Mouse (Mus musculus): ENCODE measurements around the gene Slc9a9. TPM values are rescaled to one million over a fixed set of nuclear protein-coding genes. Genes with fewer than 3 reads are reported as not detected.
A peak's percentile ranks its signal among the peaks of the same experiment; 100 is the strongest.

Gene Slc9a9
- polyA plus RNA-seq, 1 experiment from 2014 or later: 5.1 TPM

GRCm38 (mm10) chr9:94687203-94687859, 17.6 kb downstream of the Slc9a9 start:
- H3K4me1 ChIP-seq (replicated peaks): peaks cover 7% of the 10 kb centered on the region; the same call in 1 of the 2 replicates
- no peaks in the 10 kb centered on the region for H3K27me3 ChIP-seq
- H3K36me3 ChIP-seq: no peaks in the 10 kb centered on the region
- 91% methylated on average over 1 of the region's 1 CpGs for WGBS
- H3K27ac ChIP-seq (replicated peaks): no peak overlapping the region
- H3K4me2 ChIP-seq: no peak overlapping the region
- H3K4me3 ChIP-seq: no peak overlapping the region
- H3K9me3 ChIP-seq: no peaks in the 10 kb centered on the region
- no peak overlapping the region for H3K9ac ChIP-seq
- ATAC-seq (ENCODE audit: low FRiP score, low read depth): no peak

GRCm38 (mm10) chr9:94691311-94692087, 21.8 kb downstream of the Slc9a9 start:
- WGBS: 63% methylated on average over 10 of the region's 10 CpGs

GRCm38 (mm10) chr9:94692122-94692521, 22.4 kb downstream of the Slc9a9 start:
- ATAC-seq (ENCODE audit: low FRiP score, low read depth): no peak
- no peaks in the 10 kb centered on the region for H3K36me3 ChIP-seq
- H3K4me3 ChIP-seq: no peak overlapping the region
- H3K9ac ChIP-seq: no peak overlapping the region
- H3K4me1 ChIP-seq (replicated peaks): 0 out of 2 replicates have a peak, but pooled peaks cover 8% of the 10 kb centered on the region
- no peaks in the 10 kb centered on the region for H3K9me3 ChIP-seq
- H3K27ac ChIP-seq (replicated peaks): no peak overlapping the region
- WGBS: 39% methylated on average over 7 of the region's 7 CpGs
- no peak overlapping the region for H3K4me2 ChIP-seq
- H3K27me3 ChIP-seq: no peaks in the 10 kb centered on the region

More at GRCm38 (mm10) chr9:94691311-94692087, 21.8 kb downstream of the Slc9a9 start:
- H3K4me2 ChIP-seq: no peak overlapping the region
- ATAC-seq (ENCODE audit: low FRiP score, low read depth): no peak
- H3K4me1 ChIP-seq (replicated peaks): peaks cover 8% of the 10 kb centered on the region; the same call in 1 of the 2 replicates
- no peak overlapping the region for H3K27ac ChIP-seq (replicated peaks)
- H3K9ac ChIP-seq: no peak overlapping the region
- H3K27me3 ChIP-seq: no peaks in the 10 kb centered on the region
- H3K4me3 ChIP-seq: no peak overlapping the region
- H3K36me3 ChIP-seq: no peaks in the 10 kb centered on the region
- no peaks in the 10 kb centered on the region for H3K9me3 ChIP-seq

- no peak overlapping the region for H3K4me3 ChIP-seq
- 89% methylated on average over 4 of the region's 4 CpGs for WGBS
- no peaks in the 10 kb centered on the region for H3K36me3 ChIP-seq
- H3K4me2 ChIP-seq: no peak overlapping the region
- no peak for ATAC-seq (ENCODE audit: low FRiP score, low read depth)
- H3K9me3 ChIP-seq: no peaks in the 10 kb centered on the region
- no peak overlapping the region for H3K9ac ChIP-seq
- no peak overlapping the region for H3K27ac ChIP-seq (replicated peaks)
- H3K27me3 ChIP-seq: no peaks in the 10 kb centered on the region
- H3K4me1 ChIP-seq (replicated peaks): 0 out of 2 replicates have a peak, but pooled peaks cover 8% of the 10 kb centered on the region
These were observed 24.5 kb downstream of the Slc9a9 start for GRCm38 (mm10) chr9:94694243-94694642.

- H3K9me3 ChIP-seq: no peaks in the 10 kb centered on the region
- H3K4me1 ChIP-seq (replicated peaks): 0 out of 2 replicates have a peak, but pooled peaks cover 8% of the 10 kb centered on the region
- ATAC-seq (ENCODE audit: low FRiP score, low read depth): no peak
- H3K36me3 ChIP-seq: no peaks in the 10 kb centered on the region
- no peak overlapping the region for H3K27ac ChIP-seq (replicated peaks)
- 74% methylated on average over 3 of the region's 3 CpGs for WGBS
- H3K27me3 ChIP-seq: no peaks in the 10 kb centered on the region
- no peak overlapping the region for H3K9ac ChIP-seq
- H3K4me3 ChIP-seq: no peak overlapping the region
- no peak overlapping the region for H3K4me2 ChIP-seq
These were observed 25.3 kb downstream of the Slc9a9 start for GRCm38 (mm10) chr9:94694983-94695382.

GRCm38 (mm10) chr9:94696539-94697079, 26.9 kb downstream of the Slc9a9 start:
- WGBS: 71% methylated on average over 9 of the region's 9 CpGs
- Histone ChIP-seq H3K4me3 (no peak overlapping the region), H3K9me3 (no peaks in the 10 kb centered on the region), H3K4me2 (no peak overlapping the region), H3K9ac (no peak overlapping the region), H3K27ac (replicated peaks) (no peak overlapping the region), H3K4me1 (replicated peaks) (0 out of 2 replicates have a peak, but pooled peaks cover 7% of the 10 kb centered on the region), H3K27me3 (no peaks in the 10 kb centered on the region), H3K36me3 (no peaks in the 10 kb centered on the region)
- ATAC-seq (ENCODE audit: low FRiP score, low read depth): peak; percentile 28; the same call in 1 of the 2 replicates

GRCm38 (mm10) chr9:94698175-94698574, 28.5 kb downstream of the Slc9a9 start:
- WGBS: 85% methylated on average over 2 of the region's 2 CpGs
- Histone ChIP-seq H3K27me3 (no peaks in the 10 kb centered on the region), H3K4me3 (no peak overlapping the region), H3K27ac (replicated peaks) (no peak overlapping the region), H3K9ac (no peak overlapping the region), H3K36me3 (no peaks in the 10 kb centered on the region), H3K4me2 (no peak overlapping the region), H3K9me3 (no peaks in the 10 kb centered on the region), H3K4me1 (replicated peaks) (no peaks in the 10 kb centered on the region)
- no peak for ATAC-seq (ENCODE audit: low FRiP score, low read depth)

- Histone ChIP-seq H3K4me1 (replicated peaks) (no peaks in the 10 kb centered on the region), H3K4me2 (no peak overlapping the region), H3K27me3 (no peaks in the 10 kb centered on the region), H3K36me3 (no peaks in the 10 kb centered on the region), H3K9me3 (no peaks in the 10 kb centered on the region), H3K9ac (no peak overlapping the region), H3K27ac (replicated peaks) (no peak overlapping the region), H3K4me3 (no peak overlapping the region)
- ATAC-seq (ENCODE audit: low FRiP score, low read depth): peak; percentile 47; the same call in 1 of the 2 replicates
- WGBS: 70% methylated on average over 1 of the region's 1 CpGs
These were observed 30.8 kb downstream of the Slc9a9 start for GRCm38 (mm10) chr9:94700549-94700948.

GRCm38 (mm10) chr9:94701193-94701869, 31.6 kb downstream of the Slc9a9 start:
- Histone ChIP-seq H3K4me1 (replicated peaks) (no peaks in the 10 kb centered on the region), H3K27me3 (no peaks in the 10 kb centered on the region), H3K9ac (no peak overlapping the region), H3K27ac (replicated peaks) (no peak overlapping the region), H3K4me2 (no peak overlapping the region), H3K36me3 (no peaks in the 10 kb centered on the region), H3K4me3 (no peak overlapping the region), H3K9me3 (no peaks in the 10 kb centered on the region)
- 45% methylated on average over 6 of the region's 6 CpGs for WGBS
- no peak for ATAC-seq (ENCODE audit: low FRiP score, low read depth)

GRCm38 (mm10) chr9:94701965-94702634, 32.4 kb downstream of the Slc9a9 start:
- peak; percentile 40; the same call in 1 of the 2 replicates for ATAC-seq (ENCODE audit: low FRiP score, low read depth)
- H3K36me3 ChIP-seq: no peaks in the 10 kb centered on the region
- H3K4me1 ChIP-seq (replicated peaks): no peaks in the 10 kb centered on the region
- 58% methylated on average over 10 of the region's 10 CpGs for WGBS
- no peaks in the 10 kb centered on the region for H3K27me3 ChIP-seq
- no peak overlapping the region for H3K27ac ChIP-seq (replicated peaks)
- no peak overlapping the region for H3K4me3 ChIP-seq
- H3K9me3 ChIP-seq: no peaks in the 10 kb centered on the region
- H3K9ac ChIP-seq: no peak overlapping the region
- H3K4me2 ChIP-seq: no peak overlapping the region

- H3K4me3 ChIP-seq: no peak overlapping the region
- no peaks in the 10 kb centered on the region for H3K27me3 ChIP-seq
- 73% methylated on average over 9 of the region's 9 CpGs for WGBS
- H3K4me2 ChIP-seq: no peak overlapping the region
- no peak overlapping the region for H3K27ac ChIP-seq (replicated peaks)
- H3K36me3 ChIP-seq: no peaks in the 10 kb centered on the region
- no peak overlapping the region for H3K9ac ChIP-seq
- peak; percentile 40; the same call in 1 of the 2 replicates for ATAC-seq (ENCODE audit: low FRiP score, low read depth)
- no peaks in the 10 kb centered on the region for H3K9me3 ChIP-seq
- H3K4me1 ChIP-seq (replicated peaks): no peaks in the 10 kb centered on the region
These were observed 35.5 kb downstream of the Slc9a9 start for GRCm38 (mm10) chr9:94704986-94705757.
